Mouse (Mus musculus) MEL (cell line): Measurements from ENCODE around the gene Myo1e.

ENCODE experiments used
- CTCF ChIP-seq, 3 experiments: IDR thresholded peaks in 2 of 3; conservative IDR thresholded peaks in 1 of 3; 2 replicates each; pipeline ENCODE4 v1.5.1; 2011 to 2012; ENCODE audit warnings: low read length in 3 of 3, low read depth in 2 of 3, mild to moderate bottlenecking in 2 of 3, improper control_type of control experiment in 1 of 3, inconsistent platforms in 1 of 3, mixed read lengths in 1 of 3, moderate library complexity in 1 of 3; ENCODE audit not compliant: control insufficient read depth in 1 of 3, insufficient read depth in 1 of 3, poor library complexity in 1 of 3, severe bottlenecking in 1 of 3
- ELF1 ChIP-seq: IDR thresholded peaks from 2 replicates; pipeline ENCODE4 v1.6.1; 2014; ENCODE audit warnings: low read depth, mild to moderate bottlenecking, inconsistent platforms, low read length, improper control_type of control experiment, moderate library complexity
- GABPA ChIP-seq: IDR thresholded peaks from 2 replicates; pipeline ENCODE4 v1.6.1; 2012; ENCODE audit warnings: low read depth, mild to moderate bottlenecking, inconsistent platforms, low read length, improper control_type of control experiment, moderate library complexity
- GATA1 ChIP-seq: IDR thresholded peaks from 2 replicates; pipeline ENCODE4 v1.6.1; 2011; ENCODE audit warnings: low read depth, low read length, improper control_type of control experiment
- HCFC1 ChIP-seq: IDR thresholded peaks from 2 replicates; pipeline ENCODE4 v1.6.1; 2012; ENCODE audit warnings: low read depth, mild to moderate bottlenecking, inconsistent platforms, low read length, improper control_type of control experiment, moderate library complexity
- KAT2A ChIP-seq: conservative IDR thresholded peaks from 2 replicates; pipeline ENCODE4 v1.6.1; 2012; ENCODE audit warnings: low read depth, low read length, improper control_type of control experiment, inconsistent platforms
- POLR2A ChIP-seq, 2 experiments: IDR thresholded peaks; 2 replicates each; pipeline ENCODE4 v1.6.1; 2011 to 2012; ENCODE audit warnings: low read length in 2 of 2, mild to moderate bottlenecking in 2 of 2, control low read depth in 1 of 2, improper control_type of control experiment in 1 of 2, low read depth in 1 of 2, moderate library complexity in 1 of 2; ENCODE audit not compliant: control insufficient read depth in 1 of 2, insufficient read depth in 1 of 2, poor library complexity in 1 of 2
- RCOR1 ChIP-seq: IDR thresholded peaks from 2 replicates; pipeline ENCODE4 v1.6.1; 2012; ENCODE audit warnings: low read depth, mild to moderate bottlenecking, inconsistent platforms, low read length, improper control_type of control experiment
- TBP ChIP-seq: IDR thresholded peaks from 2 replicates; pipeline ENCODE4 v1.8.0; 2011; ENCODE audit warnings: low read depth, low read length, improper control_type of control experiment
- UBTF ChIP-seq: IDR thresholded peaks from 2 replicates; pipeline ENCODE4 v1.6.1; 2012; ENCODE audit warnings: low read depth, mild to moderate bottlenecking, inconsistent platforms, low read length, improper control_type of control experiment, moderate library complexity, borderline replicate concordance; ENCODE audit not compliant: insufficient read depth

GRCm38 (mm10) chr9:70226359-70226758 is 19.2 kb downstream of the Myo1e start:
- TF ChIP-seq UBTF (no peak), CTCF (IDR thresholded peaks at IDR 0.05 in 2 of 3, conservative IDR thresholded peaks at IDR 0.05 in 1 of 3; ENCODE audit: control insufficient read depth in 1 of 3, insufficient read depth in 1 of 3, low read depth in 2 of 3, low read length in 3 of 3, poor library complexity in 1 of 3, severe bottlenecking in 1 of 3) (no peak), GATA1 (no peak), TBP (no peak), HCFC1 (no peak), POLR2A (IDR thresholded peaks at IDR 0.05; ENCODE audit: control insufficient read depth in 1 of 2, insufficient read depth in 1 of 2, low read depth in 1 of 2, low read length in 2 of 2, poor library complexity in 1 of 2) (no peak), RCOR1 (no peak), ELF1 (no peak), KAT2A (no peak), GABPA (no peak)
